ENCODE assay signal across 9 mouse cellular contexts in genomic region chr11:103656520-103656919, GRCm38 (mm10). TPM values are rescaled to one million over a fixed set of nuclear protein-coding genes. Genes with fewer than 3 reads are reported as not detected.
A peak's percentile ranks its signal among the peaks of the same experiment; 100 is the strongest.
DNase-seq lines count a peak whose midpoint lies in the region; ATAC-seq lines count a peak whose summit lies in the region.
"Had no signal": no experiment of that assay in that cellular context is flagged by ENCODE, and none has a peak within 500 bp of the region (broad histone marks: within the 10 kb centered on the region; RNA-seq: fewer than 3 reads in every experiment).

No protein-coding gene starts in this region.

- intact Hi-C loops in left cerebral cortex, postnatal 25 days (cut with DNase I) = no loop called here

- no peak overlapping the region for H3K4me2 ChIP-seq in liver, embryonic 11.5 days
- H3K4me2 ChIP-seq: embryonic facial prominence, embryonic 15.5 days had no signal

- no peaks in the 10 kb centered on the region for H3K4me1 ChIP-seq in liver, embryonic 11.5 days (replicated peaks; ENCODE audit: control insufficient read depth, insufficient read depth, low read length)
- H3K4me1 ChIP-seq: embryonic facial prominence, embryonic 15.5 days had no signal

- ATAC-seq in liver, embryonic 11.5 days (replicated peaks; ENCODE audit: low FRiP score) = no peak

- H3K27me3 ChIP-seq in liver, embryonic 11.5 days (replicated peaks; ENCODE audit: control insufficient read depth, insufficient read depth, low read length) = peaks cover 33% of the 10 kb centered on the region

- WGBS in liver, embryonic 11.5 days = 13% methylated on average over 3 of the region's 3 CpGs

- DNase-seq in adrenal gland, adult (ENCODE audit: inconsistent age in 2 of 2, low spot score in 1 of 2) = peak; percentile 23 to 69
- DNase-seq in adrenal gland, adult 8-10 months = no peak
- peak; percentile 9 for DNase-seq in ovary, adult 18-20 months (ENCODE audit: low spot score)
- no peak for DNase-seq in ovary, postnatal 10 days (ENCODE audit: low spot score)
- DNase-seq in liver, embryonic 11.5 days (ENCODE audit: low spot score) = peak; percentile 55
- DNase-seq in thymus, postnatal 4 days = peak; percentile 72
- DNase-seq in cerebellum, adult 9-10 months = no peak
- DNase-seq in left cerebral cortex, postnatal 25 days (ENCODE audit: low spot score in 2 of 2) = no peak

- H3K9ac ChIP-seq in liver, embryonic 11.5 days (ENCODE audit: low read depth, low read length) = no peak overlapping the region
- H3K9ac ChIP-seq: embryonic facial prominence, embryonic 15.5 days had no signal

- H3K36me3 ChIP-seq in liver, embryonic 11.5 days (ENCODE audit: control insufficient read depth, insufficient read depth, low read length) = no peaks in the 10 kb centered on the region
- H3K36me3 ChIP-seq: embryonic facial prominence, embryonic 15.5 days had no signal

- no peak overlapping the region for H3K27ac ChIP-seq in liver, embryonic 11.5 days (ENCODE audit: low read depth, low read length)
- H3K27ac ChIP-seq: embryonic facial prominence, embryonic 15.5 days had no signal

- no peaks in the 10 kb centered on the region for H3K9me3 ChIP-seq in liver, embryonic 11.5 days (ENCODE audit: control insufficient read depth, low read length)
- H3K9me3 ChIP-seq: embryonic facial prominence, embryonic 15.5 days had no signal

- no peak overlapping the region for H3K4me3 ChIP-seq in liver, embryonic 11.5 days (ENCODE audit: low read depth, low read length)
- H3K4me3 ChIP-seq: embryonic facial prominence, embryonic 15.5 days had no signal

RNA-seq across cellular contexts. Expression of gene Rprml, which starts 7.2 kb away (rescaled TPM):
- total RNA-seq in adrenal gland, adult 8-10 months (2022) = under 1 TPM in 3 of 4 experiments, not detected in 1; 0.32 to 1.00 (median 0.37) TPM
- polyA plus RNA-seq in liver, embryonic 11.5 days (2014; fragmentation: Nextera tagmentation; extraction: Ambion mirVana) = not detected in 2 replicates
- 10 to 100 TPM; 84.4 to 96.3 TPM for total RNA-seq in left cerebral cortex, postnatal 25 days (2021)

RNA-seq across cellular contexts. Expression of gene Lyzl6, which starts 17.8 kb away (rescaled TPM):
- total RNA-seq in adrenal gland, adult 8-10 months (2022) = not detected
- polyA plus RNA-seq in liver, embryonic 11.5 days (2014; fragmentation: Nextera tagmentation; extraction: Ambion mirVana) = not detected in 2 replicates
- total RNA-seq in left cerebral cortex, postnatal 25 days (2021) = not detected
- polyA plus RNA-seq: embryonic facial prominence, embryonic 15.5 days had no signal

RNA-seq across cellular contexts. Expression of gene Gm884, which starts 35.6 kb away (rescaled TPM):
- not detected for total RNA-seq in adrenal gland, adult 8-10 months (2022)
- not detected in 2 replicates for polyA plus RNA-seq in liver, embryonic 11.5 days (2014; fragmentation: Nextera tagmentation; extraction: Ambion mirVana)
- not detected for total RNA-seq in left cerebral cortex, postnatal 25 days (2021)
- polyA plus RNA-seq: embryonic facial prominence, embryonic 15.5 days had no signal

RNA-seq across cellular contexts. Expression of gene Gosr2, which starts 41.2 kb away (rescaled TPM):
- 100 to 1,000 TPM in 2 of 4 experiments, 10 to 100 TPM in 2; 93.8 to 114 (median 103) TPM for total RNA-seq in adrenal gland, adult 8-10 months (2022)
- 65.9 and 78.1 TPM in 2 replicates for polyA plus RNA-seq in liver, embryonic 11.5 days (2014; fragmentation: Nextera tagmentation; extraction: Ambion mirVana)
- total RNA-seq in left cerebral cortex, postnatal 25 days (2021) = 10 to 100 TPM; 70.8 to 72.4 TPM

Comparison
In these comparisons a context has a peak if more than half of its experiments do, and no peak if none do; other contexts are left out.
1. DNase-seq: peak in adrenal gland, adult (2 of 2), ovary, adult 18-20 months (single experiment), liver, embryonic 11.5 days (single experiment) and thymus, postnatal 4 days (single experiment); none in adrenal gland, adult 8-10 months (single experiment), ovary, postnatal 10 days (single experiment), cerebellum, adult 9-10 months (single experiment) and left cerebral cortex, postnatal 25 days (0 of 2).
2. RNA of gene Rprml, which starts 7.2 kb away (total RNA-seq): 84.4 to 96.3 TPM in left cerebral cortex, postnatal 25 days; 0.32 to 1.00 TPM in adrenal gland, adult 8-10 months; every median in the first group is over 10 times any median in the second.